Mouse (Mus musculus): Measurements from ENCODE around the gene 2210407C18Rik. TPM values are rescaled to one million over a fixed set of nuclear protein-coding genes. Genes with fewer than 3 reads are reported as not detected.

Gene 2210407C18Rik
- polyA plus RNA-seq, 1 experiment from 2014 or later = not detected

DNA sequence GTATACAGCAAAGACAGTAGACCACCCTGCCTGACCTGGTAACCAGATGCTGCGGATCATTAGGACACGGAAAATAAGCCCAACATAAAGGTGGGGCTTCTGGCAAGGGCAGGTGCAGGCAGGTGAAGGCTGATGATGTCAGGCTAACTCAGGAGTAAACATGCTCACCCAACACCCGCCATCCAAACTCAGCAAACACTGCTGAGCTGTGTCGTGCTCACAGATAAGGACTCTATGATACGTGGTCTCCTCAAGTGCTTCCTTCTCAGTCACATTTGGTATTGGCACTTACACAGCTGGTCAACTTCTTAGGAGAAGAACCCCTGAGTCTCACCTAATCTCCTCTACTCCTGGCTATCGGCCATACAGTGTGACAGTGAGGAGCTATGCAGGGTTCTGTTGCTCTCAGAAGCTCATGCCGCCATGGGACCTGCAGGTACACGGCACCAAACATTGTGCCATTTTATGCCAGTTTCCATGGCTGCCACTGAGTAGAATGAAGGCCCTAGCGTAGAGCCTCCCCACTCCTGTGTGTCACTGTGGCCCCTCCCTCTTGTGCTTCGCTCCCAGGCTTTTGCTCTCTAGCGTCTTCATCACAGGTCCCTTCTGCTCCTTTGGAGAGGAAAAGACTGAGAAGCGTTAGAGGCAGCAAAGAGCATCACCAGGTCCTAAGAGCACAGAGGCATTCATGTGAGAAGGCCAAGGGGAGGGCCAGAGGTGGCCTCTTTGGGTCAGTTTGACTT, 9.5 kb downstream of the 2210407C18Rik start:
- Histone ChIP-seq H3K9me3 (ENCODE audit: control insufficient read depth, low read length) (no peaks in the 10 kb centered on the region), H3K9ac (replicated peaks; ENCODE audit: low read depth, low read length) (no peak overlapping the region), H3K4me3 (ENCODE audit: low read depth, low read length) (no peak overlapping the region), H3K27ac (ENCODE audit: low read depth, low read length) (no peak overlapping the region), H3K27me3 (ENCODE audit: control insufficient read depth, insufficient read depth, low read length) (no peaks in the 10 kb centered on the region), H3K36me3 (ENCODE audit: control insufficient read depth, insufficient read depth, low read length) (no peaks in the 10 kb centered on the region), H3K4me2 (ENCODE audit: low read depth, low read length) (no peak overlapping the region), H3K4me1 (ENCODE audit: control insufficient read depth, insufficient read depth, low read length) (no peaks in the 10 kb centered on the region)
- ATAC-seq (ENCODE audit: low read depth) = no peak
- 89% methylated on average over 12 of the region's 12 CpGs for WGBS

DNA sequence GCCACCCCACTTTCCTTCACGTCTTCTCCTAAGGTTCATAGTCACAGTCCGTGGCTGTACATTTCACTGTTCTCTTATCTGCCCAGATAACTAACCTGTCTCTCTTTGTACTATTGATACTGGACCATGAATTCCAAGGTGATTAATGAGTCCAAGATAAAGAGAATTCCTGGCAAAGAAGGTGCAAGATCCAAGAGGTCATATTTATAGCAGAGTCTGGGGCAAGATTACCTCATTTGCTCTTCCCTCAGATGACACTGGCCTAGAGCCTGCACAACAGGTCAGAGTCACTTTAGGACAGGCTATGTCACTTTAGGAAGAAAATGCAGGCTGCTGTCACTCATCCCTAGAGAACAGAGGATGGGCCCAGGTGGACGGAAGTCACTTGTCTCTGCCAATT, 10.6 kb downstream of the 2210407C18Rik start:
- Histone ChIP-seq H3K4me3 (ENCODE audit: low read depth, low read length) (no peak overlapping the region), H3K4me1 (ENCODE audit: control insufficient read depth, insufficient read depth, low read length) (no peaks in the 10 kb centered on the region), H3K4me2 (ENCODE audit: low read depth, low read length) (no peak overlapping the region), H3K27ac (ENCODE audit: low read depth, low read length) (no peak overlapping the region), H3K9ac (replicated peaks; ENCODE audit: low read depth, low read length) (no peak overlapping the region), H3K27me3 (ENCODE audit: control insufficient read depth, insufficient read depth, low read length) (no peaks in the 10 kb centered on the region), H3K9me3 (ENCODE audit: control insufficient read depth, low read length) (no peaks in the 10 kb centered on the region), H3K36me3 (ENCODE audit: control insufficient read depth, insufficient read depth, low read length) (no peaks in the 10 kb centered on the region)
- ATAC-seq (ENCODE audit: low read depth) = no peak
- WGBS = 91% methylated on average over 3 of the region's 3 CpGs

DNA sequence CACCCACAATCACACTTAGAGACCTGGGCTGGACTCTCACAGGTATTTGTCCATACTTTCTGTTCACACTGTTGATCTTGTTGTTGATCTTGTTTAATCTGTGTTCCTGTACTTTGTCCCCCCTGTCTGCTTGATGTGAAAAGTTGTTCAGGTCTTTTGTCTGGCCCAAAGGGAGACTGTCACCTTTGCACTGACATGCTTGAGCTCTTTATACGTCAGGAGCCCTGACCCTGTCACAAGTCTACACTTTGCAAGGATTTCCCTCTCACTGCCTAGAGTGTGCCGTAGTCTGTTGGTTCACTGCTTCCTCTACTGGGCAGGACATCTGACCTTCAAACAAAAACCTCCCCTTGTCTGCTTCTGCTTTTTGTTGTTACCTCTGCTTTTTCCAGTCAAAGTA, 11.2 kb downstream of the 2210407C18Rik start:
- 77% methylated on average over 2 of the region's 2 CpGs for WGBS

DNA sequence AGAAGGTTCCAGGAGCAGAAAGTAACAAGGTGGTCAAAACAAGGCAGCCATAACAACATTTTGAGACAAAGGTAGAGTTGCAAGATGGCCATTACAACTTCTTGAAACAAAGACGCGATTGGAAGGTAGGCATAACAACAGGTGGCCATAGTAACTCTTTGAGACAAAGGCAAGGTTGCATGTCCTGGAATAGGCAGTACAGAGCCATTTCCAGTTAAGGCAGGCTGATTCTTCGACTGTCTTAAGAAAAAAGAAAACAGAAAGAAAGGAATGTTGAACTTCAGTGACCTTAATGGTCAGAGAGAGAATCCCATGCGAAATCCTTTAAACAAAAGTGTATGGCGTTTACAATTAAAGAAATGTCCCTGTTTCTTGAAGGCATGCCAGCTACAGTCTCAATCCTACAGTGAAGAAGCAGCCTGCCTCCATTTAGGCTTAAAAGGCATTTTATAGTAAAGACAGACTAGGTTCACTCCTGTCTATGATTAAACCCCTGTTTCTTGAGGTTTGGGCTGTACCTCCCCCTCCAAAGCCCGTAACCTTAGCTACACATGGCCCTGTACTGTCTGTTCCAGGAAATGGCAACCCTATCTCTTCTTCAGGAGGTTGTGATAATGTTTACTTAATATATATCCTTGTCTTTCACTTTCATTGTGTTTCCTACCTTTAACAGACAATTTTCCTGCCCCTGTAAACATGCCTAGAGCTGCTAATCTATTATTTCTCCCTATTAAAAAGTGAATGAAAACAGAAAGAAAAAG, 12.9 kb downstream of the 2210407C18Rik start:
- Histone ChIP-seq H3K4me1 (ENCODE audit: control insufficient read depth, insufficient read depth, low read length) (no peaks in the 10 kb centered on the region), H3K9me3 (ENCODE audit: control insufficient read depth, low read length) (no peaks in the 10 kb centered on the region), H3K4me3 (ENCODE audit: low read depth, low read length) (no peak overlapping the region), H3K27me3 (ENCODE audit: control insufficient read depth, insufficient read depth, low read length) (no peaks in the 10 kb centered on the region), H3K27ac (ENCODE audit: low read depth, low read length) (no peak overlapping the region), H3K4me2 (ENCODE audit: low read depth, low read length) (no peak overlapping the region), H3K9ac (replicated peaks; ENCODE audit: low read depth, low read length) (no peak overlapping the region), H3K36me3 (ENCODE audit: control insufficient read depth, insufficient read depth, low read length) (no peaks in the 10 kb centered on the region)
- no peak for ATAC-seq (ENCODE audit: low read depth)
- 76% methylated on average over 6 of the region's 6 CpGs for WGBS

More for the DNA sequence above, 11.2 kb downstream of the 2210407C18Rik start:
- Histone ChIP-seq H3K36me3 (ENCODE audit: control insufficient read depth, insufficient read depth, low read length) (no peaks in the 10 kb centered on the region), H3K4me2 (ENCODE audit: low read depth, low read length) (no peak overlapping the region), H3K9ac (replicated peaks; ENCODE audit: low read depth, low read length) (no peak overlapping the region), H3K9me3 (ENCODE audit: control insufficient read depth, low read length) (no peaks in the 10 kb centered on the region), H3K27ac (ENCODE audit: low read depth, low read length) (no peak overlapping the region), H3K4me1 (ENCODE audit: control insufficient read depth, insufficient read depth, low read length) (no peaks in the 10 kb centered on the region), H3K27me3 (ENCODE audit: control insufficient read depth, insufficient read depth, low read length) (no peaks in the 10 kb centered on the region), H3K4me3 (ENCODE audit: low read depth, low read length) (no peak overlapping the region)
- no peak for ATAC-seq (ENCODE audit: low read depth)

DNA sequence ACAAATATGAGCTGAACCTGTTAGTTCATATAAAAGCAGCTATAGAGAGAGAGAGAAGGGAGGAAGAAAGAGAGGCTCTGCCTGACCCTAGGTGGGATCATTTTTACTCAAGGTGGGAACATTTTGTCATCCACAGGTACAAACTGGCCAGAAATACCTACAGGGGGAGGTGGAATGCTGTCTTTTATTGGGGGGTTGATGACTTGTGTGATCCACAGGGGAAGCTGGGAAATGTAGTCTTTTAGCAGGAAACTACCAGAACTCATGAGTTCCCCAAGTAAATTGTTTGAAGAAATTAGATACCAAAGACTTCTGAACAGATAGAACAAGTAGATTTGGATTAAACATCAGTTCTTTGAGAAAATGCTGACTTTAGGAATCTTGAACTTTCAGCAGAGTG, 13.8 kb downstream of the 2210407C18Rik start:
- H3K4me3 ChIP-seq (ENCODE audit: low read depth, low read length) = no peak overlapping the region
- ATAC-seq (ENCODE audit: low read depth) = no peak
- H3K9me3 ChIP-seq (ENCODE audit: control insufficient read depth, low read length) = no peaks in the 10 kb centered on the region
- H3K4me2 ChIP-seq (ENCODE audit: low read depth, low read length) = no peak overlapping the region
- H3K9ac ChIP-seq (replicated peaks; ENCODE audit: low read depth, low read length) = no peak overlapping the region
- no peaks in the 10 kb centered on the region for H3K4me1 ChIP-seq (ENCODE audit: control insufficient read depth, insufficient read depth, low read length)
- no peaks in the 10 kb centered on the region for H3K27me3 ChIP-seq (ENCODE audit: control insufficient read depth, insufficient read depth, low read length)
- no peak overlapping the region for H3K27ac ChIP-seq (ENCODE audit: low read depth, low read length)
- H3K36me3 ChIP-seq (ENCODE audit: control insufficient read depth, insufficient read depth, low read length) = no peaks in the 10 kb centered on the region

DNA sequence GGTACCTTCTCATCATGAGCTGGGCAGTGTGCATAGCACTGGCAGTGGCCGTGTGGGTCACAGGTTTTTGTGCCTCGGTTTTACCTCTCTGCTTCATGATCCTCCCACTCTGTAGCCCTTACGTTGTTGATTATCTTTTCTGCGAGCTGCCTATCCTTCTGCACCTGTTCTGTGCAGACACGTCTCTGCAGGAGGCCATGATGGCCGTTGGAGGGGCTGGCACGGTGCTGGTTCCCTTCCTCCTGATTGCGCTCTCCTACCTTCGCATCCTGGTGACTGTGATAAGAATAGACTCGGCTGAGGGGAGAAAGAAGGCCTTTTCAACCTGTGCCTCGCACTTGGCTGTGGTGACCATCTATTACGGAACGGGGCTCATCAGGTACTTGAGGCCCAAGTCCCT, 18.0 kb downstream of the 2210407C18Rik start:
- H3K4me2 ChIP-seq (ENCODE audit: low read depth, low read length) = no peak overlapping the region
- WGBS = 88% methylated on average over 13 of the region's 13 CpGs
- no peaks in the 10 kb centered on the region for H3K9me3 ChIP-seq (ENCODE audit: control insufficient read depth, low read length)
- ATAC-seq (ENCODE audit: low read depth) = no peak
- H3K27ac ChIP-seq (ENCODE audit: low read depth, low read length) = no peak overlapping the region
- H3K27me3 ChIP-seq (ENCODE audit: control insufficient read depth, insufficient read depth, low read length) = no peaks in the 10 kb centered on the region
- H3K36me3 ChIP-seq (ENCODE audit: control insufficient read depth, insufficient read depth, low read length) = no peaks in the 10 kb centered on the region
- no peak overlapping the region for H3K9ac ChIP-seq (replicated peaks; ENCODE audit: low read depth, low read length)
- H3K4me3 ChIP-seq (ENCODE audit: low read depth, low read length) = no peak overlapping the region
- H3K4me1 ChIP-seq (ENCODE audit: control insufficient read depth, insufficient read depth, low read length) = no peaks in the 10 kb centered on the region

DNA sequence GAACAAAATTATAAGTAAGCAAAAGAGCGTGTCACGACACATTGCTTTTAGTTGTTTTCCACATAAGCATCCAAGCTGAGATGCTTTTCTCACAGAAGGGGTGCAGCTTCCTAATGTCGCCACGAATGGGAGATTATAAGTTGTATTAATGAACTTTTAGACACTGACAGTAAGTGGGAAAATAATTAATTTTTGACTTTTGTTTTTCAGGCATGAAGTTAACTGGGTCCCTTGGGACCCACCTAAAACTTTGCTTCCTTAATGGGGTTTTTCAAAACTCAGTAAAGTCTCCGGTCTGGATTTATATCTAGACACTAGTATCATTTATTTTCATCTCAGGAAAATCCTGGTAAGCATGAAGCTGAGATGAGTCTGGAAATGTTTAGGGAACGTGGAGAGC, 21.1 kb downstream of the 2210407C18Rik start, which contains the start of gene Olfr324:
Gene Olfr324 (plus strand): TSS at position 301 of the 400 bp plus-strand sequence.
- Histone ChIP-seq H3K9me3 (ENCODE audit: control insufficient read depth, low read length) (no peaks in the 10 kb centered on the region), H3K4me1 (ENCODE audit: control insufficient read depth, insufficient read depth, low read length) (no peaks in the 10 kb centered on the region), H3K9ac (replicated peaks; ENCODE audit: low read depth, low read length) (no peak within 1 kb of the TSS), H3K36me3 (ENCODE audit: control insufficient read depth, insufficient read depth, low read length) (no peaks in the 10 kb centered on the region), H3K4me3 (ENCODE audit: low read depth, low read length) (no peak within 1 kb of the TSS), H3K27me3 (ENCODE audit: control insufficient read depth, insufficient read depth, low read length) (no peaks in the 10 kb centered on the region), H3K4me2 (ENCODE audit: low read depth, low read length) (no peak within 1 kb of the TSS), H3K27ac (ENCODE audit: low read depth, low read length) (no peak within 1 kb of the TSS)
- whole genome bisulfite sequencing = 83% methylated on average over 6 of the region's 6 CpGs
- ATAC-seq (ENCODE audit: low read depth) = no peak

DNA sequence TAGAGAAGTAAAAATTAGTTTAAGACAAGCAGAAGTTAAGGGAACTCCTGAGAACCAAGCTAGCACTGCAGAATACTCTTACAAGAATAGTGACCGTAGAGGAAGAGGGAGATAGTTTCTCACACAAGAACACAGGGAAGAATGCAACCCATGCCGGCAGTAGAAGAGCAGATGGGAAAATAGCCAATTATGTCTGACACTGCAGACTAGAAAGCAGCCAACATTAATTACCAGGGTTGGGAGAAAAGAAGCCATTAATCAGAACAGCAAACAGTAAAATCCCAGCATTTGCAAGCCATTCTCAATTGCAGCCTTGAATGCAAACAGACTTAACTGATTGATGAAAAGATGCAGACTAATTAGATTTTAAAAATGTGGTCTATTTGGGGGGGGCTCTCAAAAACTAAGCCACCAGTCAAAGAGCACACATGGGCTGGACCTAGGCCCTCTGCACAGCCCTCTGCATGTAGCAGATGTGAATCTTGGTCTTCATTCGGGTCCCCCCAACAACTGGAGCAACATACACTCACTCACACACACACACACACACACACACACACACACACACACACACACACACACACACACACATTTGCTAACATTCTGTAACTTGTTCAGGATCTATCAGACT, 27.1 kb downstream of the 2210407C18Rik start:
- Histone ChIP-seq H3K36me3 (ENCODE audit: control insufficient read depth, insufficient read depth, low read length) (no peaks in the 10 kb centered on the region), H3K9ac (replicated peaks; ENCODE audit: low read depth, low read length) (no peak overlapping the region), H3K4me1 (ENCODE audit: control insufficient read depth, insufficient read depth, low read length) (0 out of 2 replicates have a peak, but pooled peaks cover 3% of the 10 kb centered on the region), H3K4me3 (ENCODE audit: low read depth, low read length) (no peak overlapping the region), H3K27me3 (ENCODE audit: control insufficient read depth, insufficient read depth, low read length) (no peaks in the 10 kb centered on the region), H3K4me2 (ENCODE audit: low read depth, low read length) (no peak overlapping the region), H3K9me3 (ENCODE audit: control insufficient read depth, low read length) (no peaks in the 10 kb centered on the region), H3K27ac (ENCODE audit: low read depth, low read length) (no peak overlapping the region)
- ATAC-seq (ENCODE audit: low read depth) = no peak
- 24% methylated on average over 3 of the region's 3 CpGs for WGBS

DNA sequence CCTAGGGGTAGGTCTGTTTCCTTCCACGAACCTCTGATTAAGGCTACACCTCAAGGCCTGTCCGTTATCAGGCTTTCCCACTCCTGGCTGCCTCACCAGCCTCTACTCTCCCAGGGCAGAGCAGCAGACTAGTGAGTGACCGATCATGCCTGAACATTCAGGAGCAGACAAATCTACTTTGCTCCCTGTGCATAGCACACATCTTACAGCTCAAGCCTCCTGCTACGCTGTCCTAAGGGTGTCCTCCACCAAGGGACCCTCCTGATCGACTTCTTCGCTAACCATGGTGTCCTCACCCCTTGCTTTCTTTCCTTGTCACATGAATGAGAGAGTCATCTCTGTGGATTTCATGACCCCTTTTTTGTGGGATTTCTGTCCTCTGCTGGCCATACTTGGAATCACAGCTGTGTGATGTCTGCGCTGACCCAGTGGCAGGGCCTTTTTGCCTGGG, 28.0 kb downstream of the 2210407C18Rik start:
- Histone ChIP-seq H3K27me3 (ENCODE audit: control insufficient read depth, insufficient read depth, low read length) (no peaks in the 10 kb centered on the region), H3K9me3 (ENCODE audit: control insufficient read depth, low read length) (no peaks in the 10 kb centered on the region), H3K4me2 (ENCODE audit: low read depth, low read length) (no peak overlapping the region), H3K4me1 (ENCODE audit: control insufficient read depth, insufficient read depth, low read length) (0 out of 2 replicates have a peak, but pooled peaks cover 3% of the 10 kb centered on the region), H3K4me3 (ENCODE audit: low read depth, low read length) (no peak overlapping the region), H3K27ac (ENCODE audit: low read depth, low read length) (no peak overlapping the region), H3K36me3 (ENCODE audit: control insufficient read depth, insufficient read depth, low read length) (no peaks in the 10 kb centered on the region), H3K9ac (replicated peaks; ENCODE audit: low read depth, low read length) (no peak overlapping the region)
- 76% methylated on average over 7 of the region's 7 CpGs for WGBS
- no peak for ATAC-seq (ENCODE audit: low read depth)
